Comparison of ENCODE assay signal across 18 mouse cellular contexts in genomic region chr1:54807832-54808231, GRCm38 (mm10).
"Had no signal": no experiment of that assay in that cellular context is flagged by ENCODE, and none has a peak within 500 bp of the region (broad histone marks: within the 10 kb centered on the region; RNA-seq: fewer than 3 reads in every experiment).

No protein-coding gene starts in this region.

- DNase-seq: lung, adult 18-20 months; lung, embryonic 14.5 days; lung, postnatal 10 days; lung, postnatal 4 days; midbrain, embryonic 14.5 days; retina, postnatal 1 day; right cerebral cortex, adult 18-20 months; right cerebral cortex, postnatal 25 days; right cerebral cortex, postnatal 4 days; spleen, adult 18-20 months; thymus, adult 18-20 months; thymus, postnatal 14 days; thymus, postnatal 36 days had no signal

- H3K36me3 ChIP-seq: midbrain, embryonic 12.5 days; neural tube, embryonic 13.5 days; neural tube, embryonic 15.5 days had no signal

- H3K4me2 ChIP-seq: lung, embryonic 14.5 days; midbrain, embryonic 12.5 days; neural tube, embryonic 13.5 days; neural tube, embryonic 15.5 days had no signal

- H3K27me3 ChIP-seq: midbrain, embryonic 12.5 days; neural tube, embryonic 13.5 days; neural tube, embryonic 15.5 days had no signal

- H3K4me3 ChIP-seq: midbrain, embryonic 12.5 days; myocyte; neural tube, embryonic 13.5 days; neural tube, embryonic 15.5 days had no signal

- H3K27ac ChIP-seq: midbrain, embryonic 12.5 days; neural tube, embryonic 13.5 days; neural tube, embryonic 15.5 days had no signal

- H3K4me1 ChIP-seq: midbrain, embryonic 12.5 days had no signal

- H3K9me3 ChIP-seq: midbrain, embryonic 12.5 days; neural tube, embryonic 13.5 days; neural tube, embryonic 15.5 days had no signal

- ATAC-seq: midbrain, embryonic 16.5 days had no signal

- H3K9ac ChIP-seq: lung, embryonic 14.5 days; midbrain, embryonic 12.5 days; neural tube, embryonic 13.5 days; neural tube, embryonic 15.5 days had no signal
